Mouse (Mus musculus) kidney, postnatal 25 days (tissue): ENCODE data around the gene Gpatch8.

Experiments used
- DNase-seq, 2 experiments: peaks; one replicate each; pipeline ENCODE4 v3.0.0; 2021; ENCODE audit warnings: mixed read lengths in 2 of 2

The Gpatch8 gene

GRCm38 (mm10) chr11:102432896-102433295, 123.3 kb downstream of the Gpatch8 start:
- peak; percentile 32 to 83 for DNase-seq

- peak in 1 of 2 experiments; percentile 42 for DNase-seq
Measured at GRCm38 (mm10) chr11:102432115-102432843, 123.9 kb downstream of the Gpatch8 start.

GRCm38 (mm10) chr11:102431728-102432114, 124.5 kb downstream of the Gpatch8 start:
- no peak for DNase-seq

- peak; percentile 87 to 92 for DNase-seq
Measured at GRCm38 (mm10) chr11:102431018-102431645, 125.1 kb downstream of the Gpatch8 start.

- DNase-seq, result peak; percentile 94 to 97
Measured at GRCm38 (mm10) chr11:102430121-102431017, 125.8 kb downstream of the Gpatch8 start, which contains the start of gene Grn. TSS of gene Grn (plus strand) at chr11:102430315.

- no peak for DNase-seq
Measured at GRCm38 (mm10) chr11:102429551-102429950, 126.6 kb downstream of the Gpatch8 start.

- DNase-seq, result no peak
Measured at GRCm38 (mm10) chr11:102428981-102429540, 127.1 kb downstream of the Gpatch8 start.
